17 mouse cellular contexts compared by ENCODE assay signal in the genomic region with DNA sequence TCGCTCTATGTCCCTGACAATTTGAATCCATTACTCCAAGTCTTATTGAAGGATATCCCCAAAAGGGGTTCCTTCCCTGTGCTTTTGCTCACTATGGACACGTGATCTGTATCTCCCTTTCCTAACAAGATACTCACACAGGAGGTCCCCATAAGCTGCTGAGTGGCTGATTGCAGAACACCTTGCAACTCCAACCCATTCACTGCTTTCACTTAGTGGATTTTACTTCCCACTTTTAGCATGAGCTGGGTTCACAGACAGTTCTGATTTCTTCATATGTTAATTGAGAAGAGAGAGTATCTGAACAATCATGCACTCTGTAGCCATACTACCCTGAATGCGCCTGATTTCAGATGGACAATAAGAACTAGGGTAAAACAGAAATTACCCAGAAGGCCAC.
"Had no signal": no experiment of that assay in that cellular context is flagged by ENCODE, and none has a peak within 500 bp of the region (broad histone marks: within the 10 kb centered on the region; RNA-seq: fewer than 3 reads in every experiment).

No protein-coding gene starts in this region.

- H3K4me1 ChIP-seq: liver, embryonic 15.5 days; lung, embryonic 15.5 days; midbrain, embryonic 10.5 days; midbrain, embryonic 12.5 days; neural tube, embryonic 12.5 days; stomach, embryonic 15.5 days had no signal

- DNase-seq: liver, postnatal 0 days; lung, adult 2 months; lung, postnatal 10 days; lung, postnatal 4 days; midbrain, embryonic 14.5 days; right cerebral cortex, postnatal 14 days; thymus, adult 2 months; thymus, postnatal 25 days; thymus, postnatal 4 days had no signal

- H3K27ac ChIP-seq: liver, embryonic 15.5 days; lung, embryonic 15.5 days; midbrain, embryonic 10.5 days; midbrain, embryonic 12.5 days; neural tube, embryonic 12.5 days; stomach, embryonic 15.5 days; stomach, postnatal 0 days had no signal

- H3K27me3 ChIP-seq: liver, embryonic 15.5 days; lung, embryonic 15.5 days; midbrain, embryonic 12.5 days; neural tube, embryonic 12.5 days; stomach, embryonic 15.5 days had no signal

- H3K9me3 ChIP-seq: liver, embryonic 15.5 days; lung, embryonic 15.5 days; midbrain, embryonic 10.5 days; midbrain, embryonic 12.5 days; neural tube, embryonic 12.5 days; stomach, embryonic 15.5 days had no signal

- H3K4me3 ChIP-seq: liver, embryonic 15.5 days; lung, embryonic 15.5 days; midbrain, embryonic 10.5 days; midbrain, embryonic 12.5 days; neural tube, embryonic 12.5 days; stomach, embryonic 15.5 days had no signal

- H3K36me3 ChIP-seq: liver, embryonic 15.5 days; lung, embryonic 15.5 days; midbrain, embryonic 10.5 days; midbrain, embryonic 12.5 days; neural tube, embryonic 12.5 days; stomach, embryonic 15.5 days had no signal

- H3K9ac ChIP-seq: liver, embryonic 15.5 days; liver, postnatal 0 days; lung, embryonic 15.5 days; midbrain, embryonic 12.5 days; neural tube, embryonic 12.5 days; stomach, embryonic 15.5 days had no signal

- H3K4me2 ChIP-seq: liver, embryonic 15.5 days; lung, embryonic 15.5 days; midbrain, embryonic 12.5 days; neural tube, embryonic 12.5 days; stomach, embryonic 15.5 days had no signal

- ATAC-seq: liver, postnatal 0 days; midbrain, embryonic 16.5 days had no signal
